Mouse (Mus musculus) B cell, adult 2 months (primary cell): ENCODE results near the gene Defb20.

Experiments used
- DNase-seq, 2 experiments: peaks; one replicate each; pipeline ENCODE4 v3.0.0; 2022

Gene Defb20

GRCm38 (mm10) chr2:152500204-152500862, 23.5 kb downstream of the Defb20 start:
- DNase-seq: no peak

DNA sequence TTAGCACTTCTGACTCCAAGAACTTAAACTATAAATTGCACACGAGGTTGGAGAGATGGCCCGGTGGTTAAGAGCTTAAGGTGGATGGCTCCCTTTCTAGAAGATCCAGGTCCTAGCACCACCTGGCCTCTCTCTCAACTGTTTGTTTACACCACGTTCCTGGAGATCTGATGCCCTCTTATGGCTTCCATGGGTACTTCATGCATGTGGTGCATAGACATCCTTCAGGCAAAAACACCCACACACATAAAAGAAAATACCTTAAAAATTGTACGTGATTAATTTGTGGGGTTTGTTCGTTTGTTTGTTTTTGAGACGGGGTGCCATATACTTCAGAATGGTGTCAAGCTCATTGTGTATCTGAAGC, 24.0 kb downstream of the Defb20 start:
- DNase-seq: no peak

DNA sequence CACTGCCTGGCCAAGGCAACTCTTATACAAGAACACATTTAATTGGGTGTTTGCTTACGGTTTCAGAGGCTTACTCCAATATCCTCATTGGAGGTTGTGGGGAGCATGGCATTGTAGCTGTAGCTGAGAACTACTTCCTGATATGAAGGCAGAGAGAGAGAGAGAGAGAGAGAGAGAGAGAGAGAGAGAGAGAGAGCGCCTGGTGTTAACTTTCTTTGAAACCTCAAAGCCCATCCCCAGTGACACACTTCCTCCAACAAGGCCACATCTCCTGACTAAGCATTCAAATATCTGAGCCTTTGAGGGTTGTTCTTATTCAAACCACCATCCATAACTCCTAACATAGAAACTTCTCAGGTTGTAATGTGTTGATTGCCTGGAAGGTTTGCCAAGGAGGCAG, 27.1 kb downstream of the Defb20 start:
- no peak for DNase-seq

DNA sequence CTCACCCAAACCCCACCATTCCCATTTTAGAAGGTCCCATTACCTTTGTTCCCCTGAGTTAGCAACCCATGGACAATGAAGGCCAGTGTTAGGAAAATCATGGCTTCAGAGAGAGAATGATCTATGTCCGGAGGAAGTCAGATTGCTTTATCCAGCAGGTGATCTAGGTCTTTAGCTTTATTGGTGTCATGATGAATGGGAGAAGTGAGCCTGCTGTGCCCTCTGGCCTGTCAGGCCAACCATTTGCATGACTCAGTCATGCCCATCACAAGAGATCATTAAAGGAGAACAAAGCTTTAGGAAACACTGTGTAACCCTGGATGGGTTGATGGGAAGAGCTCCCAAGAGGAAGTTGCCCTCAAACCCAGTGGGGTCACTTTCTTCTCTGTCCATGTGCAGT, 34.7 kb downstream of the Defb20 start, which contains the start of gene Defb26:
TSS of gene Defb26 (minus strand) at position 101 of the 400 bp plus-strand sequence.
- no peak for DNase-seq

- DNase-seq: no peak
These were observed 39.2 kb downstream of the Defb20 start for GRCm38 (mm10) chr2:152516084-152516483.

DNA sequence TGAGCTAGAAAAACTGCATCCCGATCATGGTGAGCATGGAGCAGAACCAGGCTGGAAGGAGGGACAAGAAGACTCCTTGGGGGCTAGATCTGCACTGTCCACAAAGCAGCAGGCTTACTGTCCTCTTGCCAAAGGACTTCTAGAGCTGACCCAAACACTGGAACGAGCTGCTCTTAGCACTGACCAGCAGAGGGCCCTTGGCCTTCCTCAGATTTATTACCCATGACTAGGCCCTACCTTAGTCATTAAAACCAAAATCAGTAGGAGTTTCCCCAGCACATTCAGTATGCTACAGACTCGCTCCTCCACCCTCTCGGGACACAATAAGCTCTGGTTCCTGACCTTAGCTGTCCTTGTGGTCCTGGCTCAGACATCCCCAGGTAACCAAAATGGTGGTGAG, 41.1 kb downstream of the Defb20 start, which contains the start of gene Defb28:
TSS of gene Defb28 (plus strand) at position 275 of the 400 bp plus-strand sequence.
- no peak for DNase-seq
